Mouse (Mus musculus): ENCODE data around the gene Pdha1.

Pdha1 gene

DNA sequence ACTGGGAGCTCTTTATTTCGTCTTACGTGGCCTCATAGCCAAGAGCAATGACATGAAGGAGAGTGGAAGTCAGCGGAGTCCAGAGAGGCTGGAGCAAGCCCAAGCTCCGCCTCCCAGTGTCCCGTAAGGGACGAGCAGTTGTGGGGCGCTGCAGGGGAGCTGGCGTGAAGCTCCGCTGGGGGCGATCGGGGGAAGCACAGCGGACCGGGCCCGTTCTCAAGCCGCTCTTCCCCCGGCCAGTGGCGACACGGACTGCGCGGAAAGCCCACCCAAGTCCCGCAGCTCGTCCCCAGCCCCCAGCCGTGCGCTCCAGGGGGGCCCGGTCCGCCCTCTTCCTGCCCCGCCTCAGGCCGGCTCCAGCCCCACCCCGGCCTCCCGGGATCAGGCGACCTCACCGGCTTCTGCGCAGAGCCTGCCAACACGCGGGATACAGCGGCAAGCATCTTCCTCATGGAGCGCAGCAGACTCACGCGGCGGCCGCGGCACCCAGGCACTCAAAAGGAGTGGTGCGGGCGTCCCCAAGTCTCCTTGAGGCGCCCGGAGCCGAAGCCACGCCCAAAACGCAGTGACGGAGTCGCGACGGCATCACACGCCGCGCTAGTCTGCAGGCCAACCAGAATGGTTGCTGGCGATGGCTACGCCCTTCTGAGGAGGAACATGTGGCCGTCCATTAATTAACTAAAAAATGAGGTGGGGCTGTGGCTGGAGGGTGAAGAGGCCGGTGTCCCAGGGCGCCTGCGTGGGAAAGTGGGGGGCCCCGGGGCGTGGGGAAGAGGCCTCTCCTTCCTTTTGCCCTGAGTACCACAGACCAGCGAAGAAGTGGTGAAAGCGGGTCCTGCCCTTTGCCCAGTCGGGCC is at the start of gene Pdha1:
Gene Pdha1 (minus strand): TSS at position 553 of the 857 bp plus-strand sequence.
- peak; percentile 75 for DNase-seq (ENCODE audit: low spot score)

DNA sequence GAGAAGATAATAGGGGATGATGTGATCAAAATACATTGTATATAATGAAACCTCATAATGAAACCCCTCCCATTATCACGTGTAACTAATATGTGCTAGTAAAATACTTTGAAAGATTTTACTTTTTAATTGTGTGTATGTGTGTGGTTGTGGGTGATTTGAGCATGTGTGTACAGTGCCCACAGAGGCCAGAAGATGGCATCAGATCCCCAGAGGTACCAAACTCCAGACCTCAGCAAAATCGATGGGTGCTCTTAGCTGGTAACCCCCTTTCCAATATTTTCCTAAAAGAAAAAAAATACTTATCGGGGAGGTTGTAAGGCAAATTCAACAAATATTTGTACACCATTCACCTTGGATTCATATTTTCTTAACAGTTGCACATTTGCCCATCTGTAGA is 40.8 kb upstream of the Pdha1 start:
- DNase-seq (ENCODE audit: low spot score): no peak

DNA sequence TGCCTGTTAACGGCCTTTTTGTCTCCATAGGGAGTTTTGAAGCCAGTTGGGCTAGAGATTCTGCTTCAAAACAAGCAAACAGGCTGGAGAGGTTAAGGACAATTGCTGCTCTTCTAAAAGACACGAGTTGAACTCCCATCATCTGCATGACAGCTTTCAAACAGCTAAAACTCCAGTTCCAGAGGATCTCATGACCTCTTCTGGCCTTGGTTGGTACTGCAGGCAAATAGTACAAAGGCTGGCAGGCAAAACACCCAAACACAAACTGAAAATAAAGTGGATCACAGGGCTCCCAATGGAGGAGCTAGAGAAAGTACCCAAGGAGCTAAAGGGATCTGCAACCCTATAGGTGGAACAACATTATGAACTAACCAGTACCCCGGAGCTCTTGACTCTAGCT is 31.9 kb upstream of the Pdha1 start:
- DNase-seq (ENCODE audit: low spot score): peak; percentile 16

- no peak for DNase-seq (ENCODE audit: low spot score)
These were observed 28.2 kb upstream of the Pdha1 start for GRCm38 (mm10) chrX:160166246-160166985.

- DNase-seq (ENCODE audit: low spot score): no peak
These were observed 26.0 kb upstream of the Pdha1 start for GRCm38 (mm10) chrX:160164259-160164658.

DNA sequence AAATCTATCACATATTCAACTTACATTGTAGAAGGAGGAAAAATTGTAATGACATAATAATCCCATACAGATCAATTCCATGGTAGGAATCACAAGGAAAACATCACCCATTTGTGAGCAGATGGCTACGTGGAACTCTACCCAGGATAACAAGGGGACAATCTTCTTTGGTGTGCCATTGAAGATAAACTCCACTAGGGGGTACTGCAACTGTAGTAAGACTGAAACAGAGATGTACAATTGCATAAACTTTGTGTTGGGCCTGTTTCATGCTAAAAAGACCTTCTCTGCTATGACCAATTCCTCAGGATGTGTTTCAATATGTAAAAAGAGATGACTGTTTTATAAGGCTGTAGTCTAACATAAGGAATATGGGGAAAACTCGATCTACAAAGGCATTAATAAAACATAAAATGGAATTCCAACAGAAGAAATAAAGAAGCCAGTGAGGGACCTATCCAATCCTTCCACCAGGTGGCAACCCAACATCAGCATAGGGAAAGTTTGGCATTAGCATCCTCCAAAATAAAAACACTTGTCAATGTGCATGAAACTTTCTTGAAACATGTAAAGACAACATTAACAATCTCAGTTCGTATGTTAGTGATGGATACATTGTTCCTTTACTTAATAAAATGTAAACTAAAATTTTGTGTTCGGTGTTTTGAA is 15.1 kb upstream of the Pdha1 start:
- no peak for DNase-seq (ENCODE audit: low spot score)

- DNase-seq (ENCODE audit: low spot score): no peak
These were observed 10.6 kb upstream of the Pdha1 start for GRCm38 (mm10) chrX:160148859-160149258.

DNA sequence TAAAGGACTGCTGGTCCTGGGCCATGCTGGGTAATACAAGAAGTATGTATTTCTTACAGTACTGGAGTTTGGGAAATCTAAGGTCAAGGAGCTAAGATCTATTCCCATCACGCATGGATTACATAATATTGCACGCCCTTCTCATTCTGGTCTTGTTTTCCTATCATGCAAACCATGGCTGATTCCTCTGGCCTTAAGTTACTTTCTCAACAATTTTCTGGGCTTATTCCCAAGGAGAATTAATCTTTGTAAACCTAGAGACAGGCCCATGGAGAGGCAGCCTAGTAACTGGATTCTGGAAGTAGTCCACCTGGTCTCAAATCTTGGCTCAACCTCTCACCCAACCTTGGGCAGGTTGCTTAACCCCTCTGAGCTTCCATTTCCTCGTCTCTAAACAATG is 9.2 kb upstream of the Pdha1 start:
- no peak for DNase-seq (ENCODE audit: low spot score)

DNA sequence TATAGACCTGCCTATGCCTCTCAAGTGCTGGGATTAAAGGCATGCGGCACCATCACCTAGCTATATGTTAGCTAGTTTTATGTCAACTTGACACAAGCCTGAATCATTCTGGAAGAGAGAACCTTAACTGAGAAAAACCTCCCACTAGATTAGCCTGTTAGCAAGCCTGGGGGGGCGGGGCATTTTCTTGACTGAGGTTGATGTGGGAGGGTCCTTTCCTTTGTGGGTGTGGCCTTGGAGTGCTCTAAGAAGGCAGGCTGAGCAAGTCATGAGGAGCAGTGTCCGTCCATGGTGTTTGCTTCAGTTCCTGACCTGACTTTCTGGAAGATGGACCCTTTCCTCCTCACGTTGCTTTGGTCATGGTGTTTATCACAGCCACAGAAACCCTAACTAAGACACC is 8.6 kb upstream of the Pdha1 start:
- DNase-seq (ENCODE audit: low spot score): no peak

- peak; percentile 2 for DNase-seq (ENCODE audit: low spot score)
These were observed 894 bp downstream of the Pdha1 start for GRCm38 (mm10) chrX:160137177-160137860.

GRCm38 (mm10) chrX:160136153-160136552 is 2.1 kb downstream of the Pdha1 start:
- DNase-seq (ENCODE audit: low spot score): no peak

- no peak for DNase-seq (ENCODE audit: low spot score)
These were observed 2.5 kb downstream of the Pdha1 start for GRCm38 (mm10) chrX:160135719-160136118.

DNA sequence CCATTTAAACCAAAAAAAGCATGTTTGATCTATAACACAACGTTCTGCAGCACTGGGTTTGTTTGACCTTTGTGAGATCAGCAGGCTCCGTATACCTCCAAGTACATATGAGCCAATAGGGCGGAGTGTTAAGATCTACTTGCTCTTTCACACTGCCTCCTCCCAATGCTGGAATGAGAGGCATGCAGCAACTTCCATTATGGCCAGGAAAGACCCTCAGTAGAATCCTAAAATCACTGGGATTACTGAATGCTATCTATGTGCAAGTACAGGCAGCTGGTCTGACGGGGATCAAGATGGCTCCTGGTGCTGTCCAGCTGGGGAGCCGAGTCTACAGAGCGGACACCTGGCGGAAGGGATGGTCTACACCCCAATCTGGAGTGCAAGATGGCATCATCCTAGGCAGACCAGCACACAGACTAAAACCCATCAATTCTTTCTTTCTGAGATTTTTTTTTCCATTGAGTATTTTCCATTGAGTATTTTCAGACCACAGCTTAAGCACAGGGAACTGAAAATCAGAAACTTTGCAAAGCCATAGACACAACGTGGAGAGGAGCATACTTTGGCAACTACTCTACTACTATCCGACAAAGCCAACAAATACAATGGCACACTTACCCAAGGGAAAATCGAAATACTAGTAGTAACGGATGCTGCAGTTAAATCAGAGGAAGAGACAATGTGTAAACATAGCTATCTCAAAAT is 3.9 kb downstream of the Pdha1 start:
- no peak for DNase-seq (ENCODE audit: low spot score)

GRCm38 (mm10) chrX:160116658-160117057 is 21.6 kb downstream of the Pdha1 start:
- peak; percentile 5 for DNase-seq (ENCODE audit: low spot score)

GRCm38 (mm10) chrX:160116074-160116473 is 22.1 kb downstream of the Pdha1 start:
- no peak for DNase-seq (ENCODE audit: low spot score)

- DNase-seq (ENCODE audit: low spot score): no peak
These were observed 24.4 kb downstream of the Pdha1 start for GRCm38 (mm10) chrX:160113777-160114176.

- DNase-seq (ENCODE audit: low spot score): no peak
These were observed 30.4 kb downstream of the Pdha1 start for GRCm38 (mm10) chrX:160107817-160108216.

DNA sequence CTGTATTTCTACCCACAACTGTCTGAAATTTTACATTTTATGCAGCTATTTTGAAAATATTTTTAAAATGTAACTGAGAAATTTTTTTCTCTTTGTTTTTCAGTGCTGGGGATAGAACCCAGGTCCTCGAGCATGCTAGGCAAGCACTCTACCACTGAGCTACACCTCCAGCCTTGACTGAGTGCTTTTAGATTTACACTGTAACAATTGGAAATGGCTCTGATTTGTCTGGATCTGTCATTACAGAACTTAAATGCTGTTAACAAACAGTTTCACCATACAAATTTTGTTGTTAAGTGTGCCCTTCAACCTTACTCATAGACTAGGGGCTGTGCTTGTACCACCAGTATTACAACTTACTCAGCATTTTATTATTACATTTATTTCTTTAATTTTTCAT is 46.2 kb downstream of the Pdha1 start:
- no peak for DNase-seq (ENCODE audit: low spot score)

Data from spleen, adult 12 weeks (tissue).